Mouse (Mus musculus): ENCODE measurements around the gene Prlhr. TPM values are rescaled to one million over a fixed set of nuclear protein-coding genes. Genes with fewer than 3 reads are reported as not detected.

Prlhr gene
- polyA plus RNA-seq (2012; fragmentation: generic; extraction: Trizol): not detected

DNA sequence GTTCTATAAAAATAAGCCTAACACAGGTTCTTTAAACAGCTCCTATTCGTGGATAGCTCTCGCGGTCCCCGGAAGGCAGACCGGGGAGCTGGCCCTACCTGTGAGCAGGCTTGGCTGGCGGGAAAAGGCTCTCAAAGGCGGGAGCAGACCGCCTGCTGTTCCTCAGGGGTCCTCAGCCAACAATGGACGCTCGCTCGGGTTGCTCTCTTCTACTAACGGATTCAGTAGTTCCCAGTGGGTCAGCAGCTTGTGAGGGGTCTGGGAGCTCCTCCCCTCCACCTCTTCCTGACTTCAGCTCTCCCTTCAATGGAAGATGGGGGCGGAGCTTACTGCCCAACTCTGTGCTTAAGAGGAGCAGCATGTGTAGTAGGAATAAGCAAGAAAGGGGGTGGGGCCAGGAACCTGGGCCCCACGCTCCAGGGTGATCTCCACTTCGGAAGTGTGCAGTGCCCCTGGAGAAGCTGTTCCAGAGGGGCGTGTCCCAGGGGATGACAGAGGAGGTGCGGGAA is at the start of gene Prlhr:
TSS of gene Prlhr (minus strand) at position 51 of the 509 bp plus-strand sequence.
- H3ac ChIP-seq (ENCODE audit: control insufficient read depth, insufficient read length): no peak within 1 kb of the TSS
- no peak within 1 kb of the TSS for H3K4me3 ChIP-seq
- no peaks in the 10 kb centered on the region for H3K79me2 ChIP-seq (ENCODE audit: control insufficient read depth, insufficient read depth)
- H3K4me2 ChIP-seq (ENCODE audit: low read depth): no peak within 1 kb of the TSS
- no peaks in the 10 kb centered on the region for H3K36me3 ChIP-seq (ENCODE audit: control insufficient read depth, insufficient read depth)
- no peak for TF ChIP-seq SRF (IDR thresholded peaks at IDR 0.05; ENCODE audit: control insufficient read depth, insufficient read length, low read depth)
- TF ChIP-seq POLR2AphosphoS2 (IDR thresholded peaks at IDR 0.05; ENCODE audit: insufficient read length, low read depth): no peak
- no peak for TF ChIP-seq TCF12 (IDR thresholded peaks at IDR 0.05; ENCODE audit: insufficient read depth, poor library complexity, severe bottlenecking)
- TF ChIP-seq MYOD1 (IDR thresholded peaks at IDR 0.05; ENCODE audit: control insufficient read depth in 1 of 3, insufficient read length in 2 of 3, low read depth in 2 of 3): no peak
- no peak for TF ChIP-seq USF1 (IDR thresholded peaks at IDR 0.05; ENCODE audit: low read depth)
- TF ChIP-seq E2F4 (IDR thresholded peaks at IDR 0.05; ENCODE audit: insufficient read depth): no peak
- TF ChIP-seq MYOG (IDR thresholded peaks at IDR 0.05; ENCODE audit: control insufficient read depth in 1 of 3, insufficient read depth in 1 of 3, insufficient read length in 2 of 3, low read depth in 2 of 3): no peak
- no peak for TF ChIP-seq POLR2A (IDR thresholded peaks at IDR 0.05; ENCODE audit: insufficient read length, low read depth)
- no peak for TF ChIP-seq CEBPB (IDR thresholded peaks at IDR 0.05; ENCODE audit: insufficient read depth, poor library complexity, severe bottlenecking)
- TF ChIP-seq REST (IDR thresholded peaks at IDR 0.05; ENCODE audit: insufficient read depth, insufficient read length): no peak
- TF ChIP-seq TCF3 (IDR thresholded peaks at IDR 0.05; ENCODE audit: insufficient read length, low read depth): no peak
- TF ChIP-seq MAX (IDR thresholded peaks at IDR 0.05; ENCODE audit: low read depth): no peak
- no peaks in the 10 kb centered on the region for H3K27me3 ChIP-seq (ENCODE audit: control insufficient read depth, insufficient read depth, insufficient read length)

DNA sequence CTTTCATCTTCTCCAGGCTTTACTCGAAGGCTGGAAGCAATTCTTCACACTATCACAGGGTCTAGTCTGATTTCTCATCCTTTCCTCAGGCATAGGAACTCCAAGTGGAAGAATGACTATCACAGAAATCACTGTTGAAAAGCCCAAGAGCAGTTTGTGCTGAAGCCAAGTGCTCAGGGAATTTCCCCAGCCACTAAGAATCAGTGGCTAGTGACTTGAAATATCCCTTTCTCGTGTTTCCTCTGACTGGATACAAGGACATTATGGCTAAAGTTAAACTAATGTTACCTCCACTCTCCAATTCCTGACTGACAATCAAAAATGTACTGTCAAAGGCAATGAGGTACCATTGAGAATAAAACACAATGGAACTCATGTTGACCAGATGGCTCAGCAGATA is 47.0 kb upstream of the Prlhr start:
- Histone ChIP-seq H3K4me3 (no peak overlapping the region), H3K36me3 (ENCODE audit: control insufficient read depth, insufficient read depth) (no peaks in the 10 kb centered on the region), H3K4me2 (ENCODE audit: low read depth) (no peak overlapping the region), H3K79me2 (ENCODE audit: control insufficient read depth, insufficient read depth) (no peaks in the 10 kb centered on the region), H3ac (ENCODE audit: control insufficient read depth, insufficient read length) (no peak overlapping the region), H3K27me3 (ENCODE audit: control insufficient read depth, insufficient read depth, insufficient read length) (no peaks in the 10 kb centered on the region)
- TF ChIP-seq SRF (IDR thresholded peaks at IDR 0.05; ENCODE audit: control insufficient read depth, insufficient read length, low read depth): no peak
- TF ChIP-seq CEBPB (IDR thresholded peaks at IDR 0.05; ENCODE audit: insufficient read depth, poor library complexity, severe bottlenecking): no peak
- TF ChIP-seq POLR2A (IDR thresholded peaks at IDR 0.05; ENCODE audit: insufficient read length, low read depth): no peak
- TF ChIP-seq POLR2AphosphoS2 (IDR thresholded peaks at IDR 0.05; ENCODE audit: insufficient read length, low read depth): no peak
- no peak for TF ChIP-seq MYOD1 (IDR thresholded peaks at IDR 0.05; ENCODE audit: control insufficient read depth in 1 of 3, insufficient read length in 2 of 3, low read depth in 2 of 3)
- TF ChIP-seq REST (IDR thresholded peaks at IDR 0.05; ENCODE audit: insufficient read depth, insufficient read length): no peak

DNA sequence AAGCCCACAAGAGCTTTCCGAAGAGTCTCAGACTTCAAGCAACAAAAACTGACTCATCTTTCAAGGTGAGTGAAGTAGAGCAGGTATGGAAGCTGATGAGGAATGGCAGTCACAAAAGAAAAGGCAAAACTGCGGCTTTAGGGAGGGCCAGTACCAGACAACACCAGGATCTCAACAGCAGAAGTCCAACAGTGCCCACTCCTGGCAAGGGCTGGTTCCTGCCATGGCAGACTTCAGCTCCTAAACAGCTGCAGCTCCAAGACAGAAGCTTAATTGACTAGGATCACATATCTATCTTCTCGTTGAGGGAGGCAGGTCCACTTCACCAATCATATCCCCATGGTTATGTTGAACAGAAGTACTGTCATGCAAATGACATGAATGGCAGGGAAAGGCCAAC is 45.3 kb upstream of the Prlhr start:
- Histone ChIP-seq H3K36me3 (ENCODE audit: control insufficient read depth, insufficient read depth) (no peaks in the 10 kb centered on the region), H3K4me3 (no peak overlapping the region), H3K79me2 (ENCODE audit: control insufficient read depth, insufficient read depth) (no peaks in the 10 kb centered on the region), H3K27me3 (ENCODE audit: control insufficient read depth, insufficient read depth, insufficient read length) (no peaks in the 10 kb centered on the region), H3K4me2 (ENCODE audit: low read depth) (no peak overlapping the region), H3ac (ENCODE audit: control insufficient read depth, insufficient read length) (no peak overlapping the region)
- TF ChIP-seq POLR2AphosphoS2 (IDR thresholded peaks at IDR 0.05; ENCODE audit: insufficient read length, low read depth) (no peak), POLR2A (IDR thresholded peaks at IDR 0.05; ENCODE audit: insufficient read length, low read depth) (no peak), MYOG (IDR thresholded peaks at IDR 0.05; ENCODE audit: control insufficient read depth in 1 of 3, insufficient read depth in 1 of 3, insufficient read length in 2 of 3, low read depth in 2 of 3) (peak in 1 of 3 experiments; percentile 5)

DNA sequence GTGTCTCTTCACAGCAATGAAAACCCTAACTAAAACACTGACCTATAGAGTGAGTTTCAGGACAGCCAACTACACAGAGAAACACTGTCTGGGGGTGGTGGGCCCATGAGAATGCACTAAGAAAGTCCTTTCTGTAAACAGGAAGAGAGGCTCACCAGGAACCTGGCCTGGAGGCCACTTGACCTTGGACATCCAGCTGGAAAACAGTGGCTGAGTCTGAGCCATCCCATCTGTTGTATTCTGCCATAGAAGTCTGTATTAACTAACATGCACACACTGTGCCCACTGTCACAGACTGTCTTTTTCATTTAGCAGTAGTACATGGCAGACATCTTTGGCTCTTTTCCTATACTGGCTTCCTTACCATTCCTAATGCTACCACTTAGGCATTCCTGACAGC is 32.1 kb upstream of the Prlhr start:
- no peak overlapping the region for H3K4me3 ChIP-seq
- no peaks in the 10 kb centered on the region for H3K27me3 ChIP-seq (ENCODE audit: control insufficient read depth, insufficient read depth, insufficient read length)
- TF ChIP-seq POLR2AphosphoS2 (IDR thresholded peaks at IDR 0.05; ENCODE audit: insufficient read length, low read depth) (no peak), USF1 (IDR thresholded peaks at IDR 0.05; ENCODE audit: low read depth) (no peak), REST (IDR thresholded peaks at IDR 0.05; ENCODE audit: insufficient read depth, insufficient read length) (no peak), E2F4 (IDR thresholded peaks at IDR 0.05; ENCODE audit: insufficient read depth) (no peak), MAX (IDR thresholded peaks at IDR 0.05; ENCODE audit: low read depth) (no peak), SRF (IDR thresholded peaks at IDR 0.05; ENCODE audit: control insufficient read depth, insufficient read length, low read depth) (no peak), POLR2A (IDR thresholded peaks at IDR 0.05; ENCODE audit: insufficient read length, low read depth) (no peak), TCF3 (IDR thresholded peaks at IDR 0.05; ENCODE audit: insufficient read length, low read depth) (no peak), TCF12 (IDR thresholded peaks at IDR 0.05; ENCODE audit: insufficient read depth, poor library complexity, severe bottlenecking) (no peak), CEBPB (IDR thresholded peaks at IDR 0.05; ENCODE audit: insufficient read depth, poor library complexity, severe bottlenecking) (no peak), MYOD1 (IDR thresholded peaks at IDR 0.05; ENCODE audit: control insufficient read depth in 1 of 3, insufficient read length in 2 of 3, low read depth in 2 of 3) (no peak), MYOG (IDR thresholded peaks at IDR 0.05; ENCODE audit: control insufficient read depth in 1 of 3, insufficient read depth in 1 of 3, insufficient read length in 2 of 3, low read depth in 2 of 3) (no peak)

DNA sequence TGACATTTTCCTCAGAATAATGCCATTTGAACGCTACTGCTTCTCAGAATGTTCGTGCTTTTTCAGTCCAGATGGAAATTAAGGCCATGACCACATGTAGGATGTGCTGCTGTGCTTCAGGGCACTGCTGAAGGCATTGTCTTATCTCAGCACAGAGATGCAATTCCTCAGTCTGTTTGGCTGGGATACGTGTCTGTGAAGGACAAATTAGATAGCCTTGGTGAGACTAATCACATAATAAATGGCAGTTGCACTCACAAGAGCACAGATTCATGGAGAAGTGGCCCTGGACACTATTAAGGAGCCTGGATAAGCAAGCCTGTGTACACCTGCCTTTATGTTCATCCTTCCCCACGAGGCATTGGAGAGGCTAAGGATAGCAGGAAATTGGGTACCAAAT is 29.1 kb upstream of the Prlhr start:
- Histone ChIP-seq H3K4me3 (no peak overlapping the region), H3K4me2 (ENCODE audit: low read depth) (no peak overlapping the region), H3K79me2 (ENCODE audit: control insufficient read depth, insufficient read depth) (no peaks in the 10 kb centered on the region), H3ac (ENCODE audit: control insufficient read depth, insufficient read length) (no peak overlapping the region), H3K27me3 (ENCODE audit: control insufficient read depth, insufficient read depth, insufficient read length) (no peaks in the 10 kb centered on the region), H3K36me3 (ENCODE audit: control insufficient read depth, insufficient read depth) (no peaks in the 10 kb centered on the region)
- TF ChIP-seq TCF12 (IDR thresholded peaks at IDR 0.05; ENCODE audit: insufficient read depth, poor library complexity, severe bottlenecking) (no peak), TCF3 (IDR thresholded peaks at IDR 0.05; ENCODE audit: insufficient read length, low read depth) (no peak)

More for the DNA sequence above, 32.1 kb upstream of the Prlhr start:
- no peaks in the 10 kb centered on the region for H3K36me3 ChIP-seq (ENCODE audit: control insufficient read depth, insufficient read depth)
- no peak overlapping the region for H3K4me2 ChIP-seq (ENCODE audit: low read depth)
- no peak overlapping the region for H3ac ChIP-seq (ENCODE audit: control insufficient read depth, insufficient read length)
- H3K79me2 ChIP-seq (ENCODE audit: control insufficient read depth, insufficient read depth): no peaks in the 10 kb centered on the region
